Mouse (Mus musculus) erythroblast, embryonic 14.5 days (primary cell): ENCODE data around the gene Lrrc41. TPM values are rescaled to one million over a fixed set of nuclear protein-coding genes. Genes with fewer than 3 reads are reported as not detected.

Source experiments
- H3K27me3 ChIP-seq: 2 replicates; pipeline ENCODE4 v1.6.1; 2012; ENCODE audit warnings: inconsistent platforms; ENCODE audit not compliant: control insufficient read depth
- H3K36me3 ChIP-seq: 2 replicates; pipeline ENCODE4 v1.6.1; 2012; ENCODE audit warnings: mild to moderate bottlenecking, inconsistent platforms; ENCODE audit not compliant: control insufficient read depth
- H3K4me1 ChIP-seq: 2 replicates; pipeline ENCODE4 v1.6.1; 2012; ENCODE audit warnings: inconsistent platforms; ENCODE audit not compliant: control insufficient read depth
- H3K4me3 ChIP-seq: replicated peaks from 2 replicates; pipeline ENCODE3; 2012; ENCODE audit warnings: moderate library complexity, mild to moderate bottlenecking, inconsistent platforms
- H3K9me3 ChIP-seq: 2 replicates; pipeline ENCODE4 v1.6.1; 2012; ENCODE audit warnings: low read length, inconsistent platforms, mixed read lengths; ENCODE audit not compliant: control insufficient read depth
- GATA1 ChIP-seq: IDR thresholded peaks from 2 replicates; pipeline ENCODE4 v1.6.1; 2012; ENCODE audit warnings: low read length, inconsistent platforms, mixed read lengths
- TAL1 ChIP-seq: IDR thresholded peaks from 3 replicates; pipeline ENCODE4 v1.6.1; 2012; ENCODE audit warnings: low read length, inconsistent platforms, mixed read lengths
- polyA plus RNA-seq: library from polyadenylated mRNA; stranded (reverse); fragments of >175 nt; gene quantifications from 2 replicates; pipeline ENCODE4 v1.2.3, GENCODE M21; 2012

Lrrc41 gene
- polyA plus RNA-seq, 1 experiment, result 1.2 TPM

GRCm38 (mm10) chr4:116052526-116053293, 22.4 kb upstream of the Lrrc41 start:
- H3K9me3 ChIP-seq, result no peaks in the 10 kb centered on the region
- H3K4me1 ChIP-seq, result peaks cover 33% of the 10 kb centered on the region
- TF ChIP-seq TAL1 (no peak), GATA1 (no peak)
- no peaks in the 10 kb centered on the region for H3K27me3 ChIP-seq
- H3K4me3 ChIP-seq, result peak overlapping the region; percentile 86
- peaks cover 5% of the 10 kb centered on the region for H3K36me3 ChIP-seq

- no peaks in the 10 kb centered on the region for H3K36me3 ChIP-seq
- no peaks in the 10 kb centered on the region for H3K9me3 ChIP-seq
- peaks cover 33% of the 10 kb centered on the region for H3K4me1 ChIP-seq
- peak within 1 kb of the TSS; percentile 86 for H3K4me3 ChIP-seq
- TF ChIP-seq GATA1 (no peak), TAL1 (no peak)
- no peaks in the 10 kb centered on the region for H3K27me3 ChIP-seq
Measured at GRCm38 (mm10) chr4:116053399-116053961, 21.6 kb upstream of the Lrrc41 start, which contains the start of gene Nsun4. TSS of gene Nsun4 (minus strand) at chr4:116053876.

GRCm38 (mm10) chr4:116057559-116057958, 17.5 kb upstream of the Lrrc41 start:
- no peaks in the 10 kb centered on the region for H3K9me3 ChIP-seq
- TF ChIP-seq TAL1, result no peak
- TF ChIP-seq GATA1, result no peak
- no peak overlapping the region for H3K4me3 ChIP-seq
- H3K27me3 ChIP-seq, result no peaks in the 10 kb centered on the region
- H3K36me3 ChIP-seq, result no peaks in the 10 kb centered on the region
- H3K4me1 ChIP-seq, result peaks cover 23% of the 10 kb centered on the region

GRCm38 (mm10) chr4:116059012-116059726, 15.9 kb upstream of the Lrrc41 start:
- TF ChIP-seq TAL1, result no peak
- no peak for TF ChIP-seq GATA1
- Histone ChIP-seq H3K27me3 (no peaks in the 10 kb centered on the region), H3K36me3 (peaks cover 2% of the 10 kb centered on the region), H3K4me3 (no peak overlapping the region), H3K4me1 (peaks cover 12% of the 10 kb centered on the region), H3K9me3 (no peaks in the 10 kb centered on the region)

GRCm38 (mm10) chr4:116063855-116064254, 11.2 kb upstream of the Lrrc41 start:
- Histone ChIP-seq H3K9me3 (no peaks in the 10 kb centered on the region), H3K4me1 (peaks cover 7% of the 10 kb centered on the region), H3K27me3 (no peaks in the 10 kb centered on the region), H3K4me3 (no peak overlapping the region), H3K36me3 (peaks cover 44% of the 10 kb centered on the region)
- no peak for TF ChIP-seq TAL1
- no peak for TF ChIP-seq GATA1

- Histone ChIP-seq H3K4me1 (peaks cover 20% of the 10 kb centered on the region), H3K27me3 (no peaks in the 10 kb centered on the region), H3K36me3 (peaks cover 72% of the 10 kb centered on the region), H3K9me3 (no peaks in the 10 kb centered on the region), H3K4me3 (no peak overlapping the region)
- TF ChIP-seq TAL1 (no peak), GATA1 (no peak)
Measured at GRCm38 (mm10) chr4:116070116-116070515, 5.0 kb upstream of the Lrrc41 start.

GRCm38 (mm10) chr4:116073146-116073545, 1.9 kb upstream of the Lrrc41 start:
- Histone ChIP-seq H3K36me3 (peaks cover 49% of the 10 kb centered on the region), H3K27me3 (no peaks in the 10 kb centered on the region), H3K4me3 (peak overlapping the region; percentile 68), H3K4me1 (peaks cover 42% of the 10 kb centered on the region), H3K9me3 (no peaks in the 10 kb centered on the region)
- TF ChIP-seq TAL1 (no peak), GATA1 (no peak)

GRCm38 (mm10) chr4:116074145-116074675, 859 bp upstream of the Lrrc41 start:
- peaks cover 46% of the 10 kb centered on the region for H3K36me3 ChIP-seq
- TF ChIP-seq TAL1 (no peak), GATA1 (no peak)

More at GRCm38 (mm10) chr4:116074145-116074675, 859 bp upstream of the Lrrc41 start:
- Histone ChIP-seq H3K4me3 (peak overlapping the region; percentile 68), H3K4me1 (peaks cover 47% of the 10 kb centered on the region), H3K9me3 (no peaks in the 10 kb centered on the region), H3K27me3 (no peaks in the 10 kb centered on the region)
